Mouse (Mus musculus): Measurements from ENCODE around the gene Amigo1.

Amigo1 gene

DNA sequence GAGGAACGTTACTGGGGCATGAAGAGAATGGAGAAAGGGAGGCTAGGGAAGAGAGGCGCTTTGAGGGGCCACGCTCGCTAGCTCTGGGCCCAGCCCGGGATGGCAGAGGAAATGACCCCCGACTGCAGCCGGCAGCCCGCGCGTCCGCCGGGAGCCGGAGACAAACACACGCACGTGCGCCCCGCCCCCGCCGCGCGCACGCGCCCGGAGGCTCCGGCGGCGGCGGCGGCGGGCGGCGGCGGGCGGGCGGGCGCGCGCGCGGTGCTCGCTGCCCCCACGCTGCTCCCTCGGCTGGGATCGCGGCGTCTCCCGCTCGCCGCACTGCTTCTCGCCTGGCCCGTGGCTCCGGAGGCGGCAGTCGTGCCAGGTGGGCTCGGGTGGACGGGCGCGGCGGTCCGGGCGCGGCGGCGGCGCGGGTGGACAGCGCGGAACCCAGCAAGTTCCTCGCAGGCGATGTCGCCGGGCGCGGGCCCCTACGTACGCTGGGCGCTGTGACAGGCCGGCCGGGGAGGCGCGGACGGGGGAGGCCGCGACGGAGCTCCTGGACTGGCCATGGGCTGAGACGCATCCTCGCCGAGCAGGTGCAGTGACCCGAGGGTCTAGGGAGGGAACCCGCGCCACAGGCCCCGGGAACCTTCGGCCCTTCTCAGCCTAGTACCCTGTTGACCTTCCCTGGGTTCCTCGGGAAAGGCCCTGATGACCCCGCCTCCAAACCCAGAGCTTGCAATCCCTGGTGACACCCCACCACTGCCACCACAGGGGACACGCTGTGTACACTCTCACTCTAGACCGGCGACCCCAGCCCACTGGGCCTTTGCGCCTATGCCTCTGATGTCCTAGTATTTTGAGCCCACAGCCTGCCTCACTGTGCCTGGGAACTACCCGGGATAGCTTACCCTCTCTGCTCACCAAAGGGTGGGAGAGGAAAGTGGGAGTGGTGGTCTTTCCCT lies at the start of gene Amigo1:
Gene Amigo1, plus strand, starts transcription at position 238 of the 950 bp plus-strand sequence.
- DNase-seq (ENCODE audit: low spot score), result peak; percentile 67

DNA sequence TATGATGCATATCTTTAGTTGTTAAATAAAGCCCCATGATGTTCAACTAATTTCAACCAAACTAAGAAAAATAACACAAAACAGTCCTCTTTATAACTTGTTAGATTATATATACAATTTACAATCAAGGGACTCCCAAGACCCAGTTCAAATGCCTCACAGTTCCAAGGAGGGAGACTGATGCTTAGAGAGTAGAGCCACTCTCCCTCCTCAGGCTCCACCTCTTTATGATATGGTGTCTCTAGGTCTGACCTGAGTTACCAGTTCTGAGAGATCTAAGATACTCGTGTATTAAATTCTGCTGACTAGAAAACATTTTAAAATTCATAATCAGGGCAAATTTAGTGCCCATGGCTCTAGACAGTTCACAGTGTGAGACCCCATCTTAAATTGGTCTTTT lies 47.0 kb upstream of the Amigo1 start:
- no peak for DNase-seq (ENCODE audit: low spot score)

DNA sequence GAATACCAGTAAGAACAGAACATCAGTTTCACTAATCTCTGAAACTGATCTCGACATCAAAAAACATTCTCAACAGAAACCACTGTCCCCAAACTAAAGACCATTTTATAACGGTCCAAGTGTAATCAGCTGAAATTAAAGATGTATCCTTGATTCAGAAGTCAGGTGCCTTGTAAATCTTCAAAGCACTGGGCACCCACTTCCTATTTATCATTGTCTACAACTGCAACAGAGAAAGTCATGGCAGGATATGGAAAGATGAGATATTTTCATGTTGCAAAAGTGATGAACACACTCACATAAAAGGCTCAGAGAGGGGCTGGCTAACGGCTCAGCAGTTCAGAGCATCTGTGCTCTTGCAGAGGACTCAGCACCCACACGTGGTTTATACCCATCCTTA lies 45.3 kb upstream of the Amigo1 start:
- DNase-seq (ENCODE audit: low spot score), result no peak

DNA sequence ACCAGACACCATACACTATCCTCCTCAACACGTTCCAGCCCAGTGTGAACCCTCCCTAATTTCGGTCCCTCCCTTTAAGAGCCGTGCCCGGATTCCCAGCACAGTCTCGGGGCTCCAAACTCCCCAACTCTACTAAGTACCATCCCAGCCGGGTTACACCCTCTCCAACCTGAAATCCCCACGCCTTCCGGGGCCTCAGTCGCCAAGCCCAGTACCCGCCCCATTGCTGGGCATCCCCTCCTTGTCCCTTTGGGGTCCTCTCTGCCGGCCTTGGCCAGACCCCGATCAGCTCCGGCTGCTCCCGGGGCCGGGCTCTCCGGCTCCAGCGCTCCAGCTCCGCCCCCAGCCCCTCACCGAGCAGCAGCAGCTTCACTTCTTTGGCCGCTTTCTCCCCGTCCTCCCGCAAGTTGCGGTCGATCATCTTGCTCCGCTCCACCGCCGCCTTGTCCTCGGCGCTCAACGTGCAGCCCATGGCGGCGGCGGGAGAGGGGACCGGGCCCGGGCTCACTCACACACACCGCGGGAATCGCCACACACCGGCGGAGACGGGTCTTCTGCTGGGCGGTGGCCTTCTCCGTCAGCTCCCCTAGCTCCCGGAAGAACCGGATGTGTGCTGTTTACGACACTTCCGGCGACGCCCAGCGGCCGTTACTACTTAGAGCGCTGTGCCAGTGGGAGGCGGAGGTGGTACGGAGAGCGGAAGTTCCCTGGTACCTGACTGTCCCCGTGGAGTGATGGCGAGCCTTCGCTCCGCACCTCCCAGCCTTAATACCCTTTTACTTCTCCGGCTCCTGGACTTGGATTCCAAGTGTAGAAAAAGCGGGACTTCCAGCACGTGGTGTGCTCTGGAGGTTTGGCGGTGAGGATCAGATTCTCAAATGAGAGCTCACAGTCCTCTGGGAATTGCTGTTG lies 40.3 kb upstream of the Amigo1 start, which contains the start of gene Gnai3:
Gene Gnai3, minus strand, starts transcription at position 613 of the 912 bp plus-strand sequence.
- peak; percentile 98 for DNase-seq (ENCODE audit: low spot score)

DNA sequence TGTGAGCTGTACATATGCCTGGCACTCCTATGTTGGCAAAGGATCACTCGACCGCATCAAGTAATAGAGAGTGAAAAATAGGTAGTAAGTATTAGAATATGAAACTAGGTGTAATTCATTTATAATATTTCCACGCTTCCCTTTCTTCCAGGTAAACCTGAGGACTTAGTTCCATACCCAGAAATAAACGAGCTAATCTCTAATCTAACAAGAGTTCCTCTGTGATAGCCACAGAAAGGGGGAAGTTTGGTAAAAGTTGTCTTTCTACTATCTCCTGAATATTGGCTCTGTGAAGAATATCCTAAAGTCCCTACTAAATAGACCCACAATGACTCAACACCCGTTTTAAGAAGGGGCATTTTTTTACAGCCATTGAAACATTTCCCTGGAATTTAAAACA lies 39.5 kb upstream of the Amigo1 start:
- no peak for DNase-seq (ENCODE audit: low spot score)

DNA sequence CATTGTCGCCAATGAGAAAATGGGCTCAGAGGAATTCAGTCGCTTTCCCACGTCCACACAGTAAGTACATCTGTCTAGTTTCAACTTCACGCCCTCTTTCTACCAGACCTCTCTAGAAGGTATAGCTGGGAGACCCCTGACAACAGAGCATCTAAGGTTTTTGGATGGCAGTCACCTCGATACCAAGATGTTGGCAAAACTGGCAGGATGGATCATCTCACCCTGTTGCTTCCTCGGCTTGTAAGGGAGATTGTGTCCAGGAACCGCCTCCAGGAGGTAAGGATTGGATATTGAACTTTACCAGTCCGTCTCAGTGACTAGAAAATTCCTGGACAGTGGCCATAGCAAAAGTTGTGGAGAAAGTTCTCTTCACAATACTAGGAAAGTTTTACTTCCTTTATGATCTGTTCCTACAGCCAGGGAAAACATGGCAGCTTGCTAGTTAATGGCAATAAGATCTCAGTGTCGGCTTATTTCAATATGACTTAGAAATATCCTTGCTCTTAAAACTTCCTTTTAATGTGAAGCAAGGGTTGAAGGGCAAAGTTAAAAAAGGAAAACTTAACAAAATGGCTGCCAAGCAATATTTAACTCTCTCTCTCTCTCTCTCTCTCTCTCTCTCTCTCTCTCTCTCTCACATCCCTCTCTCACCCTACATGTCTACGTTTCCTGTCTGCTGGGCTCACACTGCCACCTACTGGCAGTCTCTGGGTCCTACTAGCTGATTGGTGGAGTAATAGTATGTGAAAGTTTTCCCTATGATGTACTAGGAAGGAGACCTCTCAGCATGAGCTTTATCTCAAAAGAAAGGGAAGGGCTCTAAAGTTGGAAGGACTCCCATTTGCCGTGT lies 38.5 kb upstream of the Amigo1 start:
- peak; percentile 93 for DNase-seq (ENCODE audit: low spot score)

DNA sequence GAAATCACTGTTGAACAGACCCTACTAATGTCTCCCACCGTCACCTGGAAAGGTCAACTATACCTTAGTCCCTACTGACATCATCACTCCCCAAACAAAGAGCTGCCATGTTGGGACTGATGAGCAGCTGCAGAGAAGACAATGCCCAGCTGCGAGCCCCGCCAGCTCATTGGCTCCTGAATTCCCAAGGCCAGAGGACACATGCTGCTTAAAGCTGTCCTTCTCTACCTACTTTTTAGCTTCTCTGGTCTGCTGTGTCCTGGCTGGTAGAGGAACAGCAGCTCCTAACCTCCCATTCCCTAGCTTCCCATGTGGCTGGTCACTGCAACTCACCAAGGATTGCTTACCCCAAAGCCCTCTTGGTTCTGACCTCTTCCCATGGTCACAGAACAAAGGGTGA lies 33.8 kb upstream of the Amigo1 start:
- no peak for DNase-seq (ENCODE audit: low spot score)

DNA sequence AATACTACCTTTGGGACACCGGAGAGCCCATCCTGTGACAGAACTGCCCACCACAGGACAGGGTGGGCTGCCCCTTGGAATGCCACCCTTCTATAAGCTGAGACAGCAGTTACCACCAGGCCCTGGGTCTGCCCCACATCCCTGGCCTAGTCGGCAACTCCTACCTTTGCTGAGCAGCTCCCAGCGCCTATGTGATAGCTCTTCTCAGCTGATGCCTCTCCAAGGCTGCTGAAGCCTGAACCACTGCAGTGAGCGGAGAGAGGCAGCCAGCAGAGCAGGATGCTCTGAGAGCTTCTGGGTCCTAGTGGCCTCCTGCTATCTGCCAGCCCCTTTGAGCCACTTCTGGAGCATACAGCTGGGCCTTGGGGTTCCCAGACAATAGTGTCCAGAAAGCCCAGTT lies 31.5 kb upstream of the Amigo1 start, which contains the start of gene Gpr61:
Gene Gpr61, minus strand, starts transcription at position 227 of the 400 bp plus-strand sequence.
- DNase-seq (ENCODE audit: low spot score), result no peak

DNA sequence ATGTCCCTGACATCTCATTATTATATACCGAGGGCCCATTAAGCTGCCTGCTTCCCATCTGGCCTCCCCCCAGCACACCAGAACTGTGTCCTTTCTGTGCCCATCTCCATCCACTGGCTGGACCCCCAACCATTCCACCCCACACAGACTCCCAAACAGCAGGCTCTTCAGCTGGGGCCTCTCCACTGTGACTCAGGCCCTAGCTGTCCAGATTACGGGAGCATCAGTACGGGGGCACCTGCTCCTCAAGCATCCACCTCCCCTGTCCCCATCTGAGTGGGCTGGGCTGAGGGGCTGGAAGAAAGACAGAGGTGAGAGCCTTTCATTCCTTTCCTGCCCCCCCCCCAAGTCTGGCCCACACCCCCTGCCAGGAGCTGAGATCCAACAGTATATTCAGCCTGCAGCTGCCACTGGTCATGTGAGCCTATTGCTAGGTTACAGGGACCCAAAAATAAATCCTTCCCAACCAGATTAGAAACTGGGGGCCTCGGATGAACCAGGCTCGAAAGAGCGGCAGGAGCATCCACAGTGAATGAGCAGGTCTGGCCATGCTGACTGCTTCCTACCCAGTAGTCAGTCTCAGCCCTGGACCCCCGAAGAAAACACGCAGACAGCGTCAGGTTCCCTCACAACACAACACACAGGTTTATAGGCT lies 27.6 kb upstream of the Amigo1 start:
- no peak for DNase-seq (ENCODE audit: low spot score)

DNA sequence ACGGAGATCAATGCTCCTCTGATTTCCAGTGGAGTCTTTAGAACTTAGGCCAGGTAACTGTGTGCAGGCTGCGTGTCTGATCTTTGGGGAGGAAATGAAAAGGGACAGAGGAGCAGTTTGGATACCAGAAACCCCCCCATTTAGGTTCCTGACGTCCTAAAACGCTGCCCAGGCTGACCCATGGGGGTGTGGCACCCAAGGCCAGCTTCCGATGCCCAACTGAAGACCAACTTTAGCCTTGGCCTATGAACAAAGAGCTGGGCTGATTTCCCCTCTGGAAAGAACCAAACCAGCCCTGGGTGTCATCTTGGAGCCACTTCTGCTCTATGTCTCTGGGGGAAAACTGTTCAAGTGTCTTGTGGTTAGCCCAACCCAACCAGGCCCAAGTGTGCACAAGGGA lies 22.0 kb upstream of the Amigo1 start:
- DNase-seq (ENCODE audit: low spot score), result no peak

DNA sequence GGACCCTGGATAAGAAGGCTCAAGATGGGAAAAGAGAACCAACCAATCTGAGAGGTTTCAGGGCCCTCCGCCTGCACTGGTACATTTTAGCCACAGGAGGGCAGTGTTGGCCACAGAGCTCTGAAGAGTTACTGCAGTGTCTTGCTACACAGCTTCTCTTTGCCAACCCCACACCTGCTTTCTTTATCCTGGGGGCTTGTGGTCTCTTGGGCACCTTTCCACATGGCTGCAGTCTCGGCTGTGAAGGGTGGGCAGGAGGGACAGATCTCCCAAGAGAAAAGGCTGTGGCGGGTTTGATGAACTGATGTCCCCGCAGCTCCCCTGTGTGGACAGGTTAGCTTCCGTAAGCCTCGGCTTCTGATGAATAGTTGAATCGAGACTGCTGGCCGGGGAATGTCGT lies 21.3 kb upstream of the Amigo1 start:
- peak; percentile 91 for DNase-seq (ENCODE audit: low spot score)

DNA sequence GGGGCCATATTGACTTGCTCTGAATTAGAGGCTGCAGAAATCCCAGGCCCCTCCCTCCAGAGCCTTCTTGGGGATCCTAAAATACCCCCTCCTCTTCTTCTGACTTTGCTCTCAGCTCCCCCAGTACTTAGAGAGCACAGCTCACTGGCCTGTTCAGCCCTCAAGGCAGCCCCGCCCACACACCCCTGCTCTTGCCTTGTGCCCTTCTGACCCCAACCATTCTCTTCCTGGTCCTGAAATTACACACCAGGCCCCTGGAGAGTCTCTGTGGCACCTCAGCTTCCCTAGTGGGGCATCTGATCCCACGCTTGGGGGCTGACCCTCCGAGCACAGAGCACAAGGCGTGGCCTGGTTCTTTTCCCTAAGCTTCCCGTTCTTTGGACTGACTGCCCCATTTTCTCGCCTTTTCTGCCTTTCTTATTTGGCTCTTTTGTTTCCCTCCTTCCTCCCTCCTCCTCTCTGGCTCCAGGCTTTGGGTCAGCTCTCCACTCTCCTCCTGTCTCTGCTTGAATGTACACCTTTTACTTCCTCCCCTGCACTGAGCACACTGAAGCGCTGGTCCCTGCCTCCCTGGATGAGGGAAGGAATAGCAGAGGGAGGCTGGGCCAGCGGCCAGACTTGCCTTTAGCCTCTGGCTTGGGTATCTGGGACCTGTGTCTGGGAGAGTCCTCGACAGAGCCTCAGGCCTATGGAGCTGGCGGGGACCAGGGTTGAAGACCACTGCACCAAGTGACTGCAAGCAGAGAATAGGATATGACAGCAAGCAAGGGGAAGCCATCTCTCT lies 20.4 kb upstream of the Amigo1 start:
- DNase-seq (ENCODE audit: low spot score), result peak; percentile 71

DNA sequence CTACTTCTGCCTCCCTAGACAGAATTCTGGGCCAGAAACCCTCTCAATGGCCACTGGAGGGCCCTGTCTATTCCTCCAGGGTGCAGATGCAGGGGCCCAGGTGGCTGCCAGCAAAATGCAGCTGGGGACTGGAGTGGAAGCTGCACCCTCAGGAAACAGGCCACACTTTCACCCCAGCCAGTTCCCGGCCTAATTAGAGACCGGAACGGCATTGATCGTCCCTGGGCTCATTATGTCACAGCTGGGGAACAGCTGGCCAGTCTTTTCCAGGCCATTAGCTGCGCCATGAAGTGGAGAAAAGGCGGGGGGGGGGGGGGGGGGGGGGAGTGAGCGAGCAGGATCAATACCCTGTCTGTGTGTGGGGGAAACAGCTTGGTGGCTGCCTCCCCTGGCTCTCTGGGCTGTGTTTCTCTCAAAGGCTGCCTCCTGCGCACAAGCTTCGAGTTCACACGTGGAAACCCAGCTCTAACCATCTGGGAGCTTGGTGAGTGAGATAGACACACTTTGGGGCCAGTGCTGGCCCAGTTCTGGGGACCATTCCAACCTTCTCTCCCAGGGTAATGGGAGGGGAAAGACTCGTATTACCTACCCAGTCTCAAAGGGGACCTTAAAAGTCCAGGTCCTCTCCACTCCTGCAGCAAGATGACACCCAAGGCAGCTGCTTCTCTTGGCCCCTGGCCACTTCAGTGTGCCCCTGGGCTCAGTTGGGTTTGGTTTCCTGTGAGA lies 19.5 kb upstream of the Amigo1 start:
- peak; percentile 76 for DNase-seq (ENCODE audit: low spot score)

DNA sequence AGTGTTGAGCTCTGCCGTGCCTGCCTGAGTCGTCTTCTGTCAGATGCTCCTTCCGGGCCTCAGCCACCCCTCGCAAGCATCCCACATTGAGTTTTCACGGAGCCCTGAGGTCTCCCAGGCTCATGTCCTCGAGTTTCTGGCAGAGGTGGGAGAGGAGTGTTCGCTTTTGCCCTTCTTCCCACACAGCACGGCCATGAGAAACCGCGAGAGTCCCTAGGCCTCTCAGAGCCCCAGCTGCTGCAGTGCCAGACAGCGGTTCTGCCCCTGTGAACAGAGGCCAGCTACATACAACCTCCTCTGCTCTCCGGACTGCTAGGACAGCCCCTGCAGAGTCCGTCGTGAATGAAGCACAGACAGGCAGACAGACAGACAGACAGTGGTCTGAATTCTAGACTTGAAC lies 18.6 kb upstream of the Amigo1 start:
- DNase-seq (ENCODE audit: low spot score), result peak; percentile 41

DNA sequence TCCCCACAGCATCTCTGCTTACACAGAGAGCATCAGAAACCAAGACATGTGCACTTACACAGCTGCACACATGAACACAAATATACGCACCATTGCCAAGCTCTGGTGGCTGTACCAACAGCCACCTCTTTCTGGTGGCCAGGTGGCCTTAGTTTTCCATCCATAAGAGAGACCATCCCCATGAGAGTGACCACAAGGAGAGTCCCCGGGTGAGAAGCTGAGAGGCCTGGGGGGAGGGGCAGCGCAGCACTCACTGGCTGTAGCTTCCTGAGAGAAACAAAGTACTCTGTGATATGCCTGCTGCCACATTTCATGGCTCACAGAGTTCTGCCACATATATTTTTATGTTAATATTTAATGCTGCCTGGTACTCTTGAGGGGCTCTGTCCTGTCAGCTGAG lies 16.9 kb upstream of the Amigo1 start:
- no peak for DNase-seq (ENCODE audit: low spot score)

DNA sequence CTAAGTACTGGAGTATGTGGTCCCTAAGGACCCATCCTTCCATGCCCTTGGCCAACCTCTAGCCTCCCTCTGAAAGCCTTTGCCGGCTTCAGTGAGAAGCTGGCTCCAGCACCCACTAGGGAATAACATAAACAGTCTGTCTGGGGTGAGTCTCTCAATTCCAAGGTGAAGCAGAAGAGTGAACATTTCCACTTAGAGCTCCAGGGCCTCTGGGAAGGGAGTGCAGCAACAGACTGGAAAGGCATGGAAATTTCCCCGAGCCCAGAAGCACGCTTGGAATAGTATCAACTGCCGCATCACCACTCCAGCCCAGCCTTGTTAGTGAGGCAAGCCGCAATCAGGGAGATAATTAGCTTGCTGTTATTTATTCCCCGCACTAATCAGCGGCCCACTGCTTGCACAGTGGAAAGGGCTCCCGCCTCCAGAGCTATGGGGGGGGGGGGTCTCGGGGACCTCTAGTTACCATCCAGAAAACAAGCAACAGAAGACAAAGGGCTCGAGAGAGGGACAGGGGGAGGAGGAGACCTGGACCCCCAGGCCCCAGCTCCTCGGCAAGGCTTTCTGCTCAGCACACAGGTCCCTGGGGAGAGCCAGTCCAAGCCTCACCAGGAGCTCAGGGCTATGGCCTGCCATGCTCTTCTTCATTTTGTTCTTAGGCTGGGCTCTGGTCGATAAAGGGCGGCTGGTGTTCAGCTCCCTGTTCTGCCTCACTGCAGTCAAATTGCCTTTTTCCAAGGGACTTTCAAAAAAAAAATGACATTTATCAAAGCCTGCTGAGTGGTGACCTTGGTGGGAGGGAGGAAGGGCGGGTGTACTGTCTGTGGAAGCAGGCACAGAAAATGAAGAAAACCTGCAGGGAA lies 11.2 kb upstream of the Amigo1 start:
- DNase-seq (ENCODE audit: low spot score), result no peak

DNA sequence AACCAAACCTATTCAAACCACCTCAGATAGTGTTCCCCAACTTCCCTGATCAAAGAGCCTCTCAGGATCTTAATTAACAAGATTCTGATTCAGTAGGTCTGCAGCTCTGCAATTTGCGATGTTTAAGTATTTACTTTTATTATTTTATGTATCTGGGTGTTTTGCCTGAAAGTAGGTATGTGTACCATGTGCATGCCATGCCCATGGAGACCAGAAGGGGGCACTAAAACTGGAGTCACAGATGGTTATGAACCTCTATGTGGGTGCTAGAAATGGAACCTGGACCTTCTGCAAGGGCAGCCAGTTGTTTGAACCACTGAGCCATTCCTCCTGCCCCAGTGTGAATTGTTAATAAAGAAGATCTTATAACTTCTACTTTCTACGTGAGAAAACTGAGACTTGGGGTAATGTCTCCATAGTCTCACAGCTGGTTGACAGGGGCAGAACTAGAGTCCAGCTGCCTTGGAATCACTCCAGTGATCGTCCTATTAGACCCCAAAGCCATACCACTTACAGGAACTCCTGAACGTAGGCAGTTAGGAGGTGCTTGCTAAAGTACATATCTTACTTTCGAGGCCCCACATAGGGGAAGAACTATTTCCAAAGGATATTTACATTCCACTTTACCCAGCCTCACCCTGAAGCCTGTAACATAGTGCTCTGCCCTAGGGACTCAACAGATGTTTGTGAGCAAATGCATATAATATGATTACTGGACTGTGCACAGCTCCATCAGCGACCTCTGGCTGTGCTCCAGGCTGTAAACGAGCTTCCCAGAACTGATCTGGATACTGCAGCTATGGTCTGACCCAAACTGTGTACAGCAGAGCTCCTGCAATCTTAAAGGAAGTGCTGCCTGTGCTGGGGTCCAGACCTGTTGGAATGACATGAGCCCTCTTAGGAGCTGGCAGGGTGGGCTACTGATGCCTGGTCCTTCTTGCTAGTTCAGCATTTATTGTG lies 7.1 kb upstream of the Amigo1 start:
- DNase-seq (ENCODE audit: low spot score), result no peak

DNA sequence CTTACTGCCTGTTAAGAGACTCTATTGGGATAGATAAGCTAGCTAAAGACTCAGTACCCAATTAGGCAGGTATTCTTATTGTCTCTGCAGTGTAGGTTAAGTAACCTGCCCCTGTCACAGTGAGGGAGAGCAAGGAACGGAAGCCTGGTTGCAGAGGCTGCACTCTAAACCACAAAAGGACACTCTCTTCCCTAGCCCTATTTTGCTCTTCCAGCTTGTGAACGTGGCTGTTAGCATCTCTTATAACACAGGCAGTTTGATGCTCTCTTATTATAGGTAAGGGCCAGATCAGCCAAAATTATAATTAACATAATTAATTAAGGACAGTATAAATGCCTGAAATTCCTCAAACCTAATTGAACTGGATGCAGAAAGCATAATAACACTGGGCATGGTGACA lies 5.6 kb upstream of the Amigo1 start:
- no peak for DNase-seq (ENCODE audit: low spot score)
